Mouse (Mus musculus): ENCODE results near the gene Slfn9. TPM values are rescaled to one million over a fixed set of nuclear protein-coding genes. Genes with fewer than 3 reads are reported as not detected.
"Not testable (repeated sequence)": the region's sequence is repeated elsewhere in the genome, so short reads cannot be mapped to it uniquely, and the experiment has no call there.

Slfn9 gene
- polyA plus RNA-seq, 1 experiment, result 0.41 TPM

DNA sequence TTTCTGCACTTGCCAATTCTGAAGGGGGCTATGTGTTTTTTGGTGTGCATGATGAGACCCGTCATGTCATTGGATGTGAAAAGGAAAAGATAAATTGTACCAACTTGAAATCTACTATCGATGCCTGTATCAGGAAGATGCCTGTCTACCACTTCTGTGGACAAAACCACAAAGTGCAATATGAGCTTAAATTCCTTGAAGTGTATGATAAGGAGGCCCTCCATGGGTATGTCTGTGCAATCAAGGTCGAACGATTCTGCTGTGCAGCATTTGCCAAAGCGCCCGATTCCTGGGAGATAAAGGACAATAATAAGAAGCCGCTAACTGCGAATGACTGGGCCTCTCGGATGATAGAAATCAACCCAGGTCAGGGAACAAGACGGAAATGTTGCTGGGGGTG lies 34.7 kb downstream of the Slfn9 start:
- no peak for DNase-seq (ENCODE audit: low read depth)

- no peak for DNase-seq (ENCODE audit: low read depth)
These were observed 37.0 kb downstream of the Slfn9 start for GRCm38 (mm10) chr11:82954631-82955030.

DNA sequence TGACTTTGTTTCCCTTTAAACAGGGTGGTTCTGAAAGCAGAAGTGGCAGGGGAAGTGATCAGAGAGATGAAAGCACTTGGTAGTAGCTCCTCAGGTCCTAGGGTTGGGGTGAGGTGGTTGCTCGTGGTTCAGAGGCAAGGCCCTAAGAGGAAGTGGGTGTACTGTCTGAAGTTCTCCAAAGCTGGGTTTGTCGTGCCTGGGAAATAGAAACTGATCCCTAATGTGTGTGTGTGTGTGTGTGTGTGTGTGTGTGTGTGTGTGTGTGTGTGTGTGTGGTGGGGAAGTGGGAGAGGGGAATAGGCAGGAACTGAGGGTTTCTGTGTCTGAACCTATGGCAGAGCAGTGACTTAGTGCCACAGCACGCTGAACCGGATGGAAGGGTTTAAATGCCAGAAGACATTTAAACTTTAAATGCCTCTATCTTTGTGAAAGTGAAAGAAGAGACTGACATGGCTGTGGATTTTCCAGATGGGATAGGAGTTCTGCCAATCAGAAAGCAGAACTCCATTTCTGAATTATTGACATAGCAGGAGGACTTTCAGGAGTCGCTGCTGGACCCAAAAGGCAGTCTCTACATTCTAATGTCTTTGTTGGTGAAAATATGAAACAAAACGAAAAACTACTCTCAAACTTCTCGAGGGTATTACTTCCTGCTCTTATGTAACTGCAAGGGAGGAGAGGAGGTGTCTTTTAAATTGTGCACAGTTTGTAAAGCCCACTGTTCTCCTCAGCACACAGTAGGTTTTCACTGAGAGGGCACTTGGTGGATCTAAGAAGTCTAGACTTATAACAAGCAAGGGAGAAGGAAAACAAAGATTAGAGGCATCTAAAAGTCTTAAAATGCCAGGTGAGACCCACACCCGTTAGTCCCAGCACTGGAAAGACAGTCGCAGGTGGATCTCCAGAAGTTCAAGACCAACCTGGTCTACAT lies 38.8 kb downstream of the Slfn9 start:
- DNase-seq (ENCODE audit: low read depth), result no peak

GRCm38 (mm10) chr11:82951865-82952611 lies 39.6 kb downstream of the Slfn9 start:
- DNase-seq (ENCODE audit: low read depth), result no peak

GRCm38 (mm10) chr11:82950736-82951481 lies 40.7 kb downstream of the Slfn9 start, which contains the start of gene Slfn5:
Gene Slfn5, plus strand, starts transcription at chr11:82951349.
- DNase-seq (ENCODE audit: low read depth), result no peak

DNA sequence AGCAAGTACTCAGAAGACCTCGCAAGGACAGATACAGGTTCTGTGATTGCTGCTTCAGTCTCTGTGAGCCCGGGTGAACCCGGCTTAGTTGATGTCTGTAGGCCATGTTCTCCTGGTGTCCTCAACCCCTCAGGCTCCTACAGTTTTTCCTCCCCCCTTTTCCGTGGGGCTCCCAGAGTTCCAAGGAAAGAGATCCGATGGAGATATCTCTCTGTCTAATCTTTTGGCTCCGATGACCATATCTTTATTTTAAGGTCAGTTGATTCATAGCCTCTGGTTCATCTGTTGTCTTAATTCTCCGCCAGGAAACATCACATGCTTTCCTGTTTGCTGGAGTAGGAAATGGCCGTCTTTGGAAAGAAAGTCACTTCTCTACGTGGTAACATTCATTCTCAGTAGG lies 42.6 kb downstream of the Slfn9 start:
- no peak for DNase-seq (ENCODE audit: low read depth)

DNA sequence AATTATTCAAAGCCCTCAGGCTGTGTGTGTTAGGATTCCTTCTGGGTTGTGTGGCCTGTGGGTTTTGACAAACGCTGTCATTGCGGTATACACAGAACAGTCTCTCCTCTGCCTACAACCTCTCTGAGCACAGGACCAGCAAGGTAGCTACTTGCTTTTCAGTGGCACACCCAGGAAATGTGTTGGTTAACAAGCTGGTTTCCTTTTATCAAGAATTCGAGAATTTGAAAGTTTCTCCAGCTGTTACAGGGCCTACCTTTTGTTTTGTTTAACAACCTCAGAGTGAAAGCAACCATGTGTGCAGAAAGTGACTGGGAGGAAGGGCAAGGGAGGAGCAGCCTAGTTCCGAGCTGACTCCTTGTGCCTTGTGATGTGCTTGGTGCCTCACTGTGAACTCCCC lies 44.2 kb downstream of the Slfn9 start:
- no peak for DNase-seq (ENCODE audit: low read depth)

DNA sequence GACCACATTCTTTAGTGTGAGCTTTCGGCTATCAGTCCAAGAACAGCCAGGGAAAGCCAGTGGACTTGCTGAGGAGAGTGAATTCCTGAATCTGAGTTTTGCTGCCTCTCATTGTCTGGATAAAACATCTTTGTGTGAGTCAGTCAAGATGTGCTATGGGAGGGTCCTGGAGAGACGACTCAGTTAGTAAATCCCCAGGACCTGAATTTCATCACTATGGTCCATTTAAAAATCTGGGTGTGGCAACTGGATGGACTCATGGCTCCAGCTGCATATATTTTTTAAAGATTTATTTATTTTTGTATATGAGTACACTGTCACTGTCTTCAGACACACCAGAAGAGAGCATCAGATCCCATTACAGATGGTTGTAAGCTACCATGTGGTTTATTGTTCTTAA lies 46.0 kb downstream of the Slfn9 start:
- no peak for DNase-seq (ENCODE audit: low read depth)

- no peak for DNase-seq (ENCODE audit: low read depth)
These were observed 48.3 kb downstream of the Slfn9 start for GRCm38 (mm10) chr11:82943336-82943735.

GRCm38 (mm10) chr11:82933186-82933585 lies 58.4 kb downstream of the Slfn9 start:
- DNase-seq (ENCODE audit: low read depth), result no peak

DNA sequence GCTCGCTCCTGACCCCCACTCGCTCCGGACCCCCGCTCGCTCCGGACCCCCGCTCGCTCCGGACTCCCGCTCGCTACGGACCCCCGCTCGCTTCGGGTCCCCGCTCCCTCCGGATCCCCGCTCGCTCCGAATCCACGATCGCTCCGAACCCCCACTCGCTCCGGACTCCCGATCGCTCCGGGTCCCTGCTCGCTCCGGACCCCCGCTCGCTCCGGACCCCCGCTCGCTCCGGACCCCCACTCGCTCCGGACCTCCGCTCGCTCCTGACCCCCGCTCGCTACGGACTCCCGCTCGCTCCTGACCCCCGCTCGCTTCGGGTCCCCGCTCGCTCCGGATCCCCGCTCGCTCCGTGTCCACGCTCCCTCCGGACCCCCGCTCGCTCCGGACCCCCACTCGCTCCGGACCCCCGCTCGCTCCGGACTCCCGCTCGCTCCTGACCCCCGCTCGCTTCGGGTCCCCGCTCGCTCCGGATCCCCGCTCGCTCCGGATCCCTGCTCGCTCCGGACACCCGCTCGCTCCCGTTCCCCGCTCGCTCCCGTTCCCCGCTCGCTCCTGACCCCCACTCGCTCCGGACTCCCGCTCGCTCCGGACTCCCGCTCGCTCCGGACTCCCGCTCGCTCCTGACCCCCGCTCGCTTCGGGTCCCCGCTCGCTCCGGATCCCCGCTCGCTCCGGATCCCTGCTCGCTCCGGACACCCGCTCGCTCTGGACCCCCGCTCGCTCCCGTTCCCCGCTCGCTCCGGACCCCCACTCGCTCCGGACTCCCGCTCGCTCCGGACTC lies 59.8 kb downstream of the Slfn9 start:
- not testable (repeated sequence) for DNase-seq (ENCODE audit: low read depth)

DNA sequence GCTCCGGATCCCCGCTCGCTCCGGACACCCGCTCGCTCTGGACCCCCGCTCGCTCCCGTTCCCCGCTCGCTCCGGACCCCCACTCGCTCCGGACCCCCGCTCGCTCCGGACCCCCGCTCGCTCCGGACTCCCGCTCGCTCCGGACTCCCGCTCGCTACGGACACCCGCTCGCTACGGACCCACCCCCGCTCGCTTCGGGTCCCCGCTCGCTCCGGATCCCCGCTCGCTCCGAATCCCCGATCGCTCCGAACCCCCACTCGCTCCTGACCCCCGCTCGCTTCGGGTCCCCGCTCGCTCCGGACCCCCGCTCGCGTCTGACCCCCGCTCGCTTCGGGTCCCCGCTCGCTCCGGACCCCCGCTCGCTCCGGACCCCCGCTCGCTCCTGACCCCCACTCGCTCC lies 60.5 kb downstream of the Slfn9 start:
- DNase-seq (ENCODE audit: low read depth), result not testable (repeated sequence)

DNA sequence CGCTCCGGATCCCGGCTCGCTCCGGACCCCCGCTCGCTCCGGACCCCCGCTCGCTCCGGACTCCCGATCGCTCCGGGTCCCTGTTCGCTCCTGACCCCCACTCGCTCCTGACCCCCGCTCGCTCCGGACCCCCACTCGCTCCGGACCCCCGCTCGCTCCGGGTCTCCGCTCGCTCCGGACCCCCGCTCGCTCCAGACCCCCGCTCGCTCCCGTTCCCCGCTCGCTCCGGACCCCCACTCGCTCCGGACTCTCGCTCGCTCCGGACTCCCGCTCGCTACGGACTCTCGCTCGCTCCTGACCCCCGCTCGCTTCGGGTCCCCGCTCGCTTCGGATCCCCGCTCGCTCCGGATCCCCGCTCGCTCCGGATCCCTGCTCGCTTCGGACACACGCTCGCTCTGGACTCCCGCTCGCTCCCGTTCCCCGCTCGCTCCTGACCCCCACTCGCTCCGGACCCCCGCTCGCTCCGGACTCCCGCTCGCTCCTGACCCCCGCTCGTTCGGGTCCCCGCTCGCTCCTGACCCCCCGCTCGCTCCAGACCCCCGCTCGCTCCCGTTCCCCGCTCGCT lies 61.2 kb downstream of the Slfn9 start:
- DNase-seq (ENCODE audit: low read depth), result not testable (repeated sequence)

GRCm38 (mm10) chr11:82929633-82929950 lies 62.0 kb downstream of the Slfn9 start:
- DNase-seq (ENCODE audit: low read depth), result no peak

DNA sequence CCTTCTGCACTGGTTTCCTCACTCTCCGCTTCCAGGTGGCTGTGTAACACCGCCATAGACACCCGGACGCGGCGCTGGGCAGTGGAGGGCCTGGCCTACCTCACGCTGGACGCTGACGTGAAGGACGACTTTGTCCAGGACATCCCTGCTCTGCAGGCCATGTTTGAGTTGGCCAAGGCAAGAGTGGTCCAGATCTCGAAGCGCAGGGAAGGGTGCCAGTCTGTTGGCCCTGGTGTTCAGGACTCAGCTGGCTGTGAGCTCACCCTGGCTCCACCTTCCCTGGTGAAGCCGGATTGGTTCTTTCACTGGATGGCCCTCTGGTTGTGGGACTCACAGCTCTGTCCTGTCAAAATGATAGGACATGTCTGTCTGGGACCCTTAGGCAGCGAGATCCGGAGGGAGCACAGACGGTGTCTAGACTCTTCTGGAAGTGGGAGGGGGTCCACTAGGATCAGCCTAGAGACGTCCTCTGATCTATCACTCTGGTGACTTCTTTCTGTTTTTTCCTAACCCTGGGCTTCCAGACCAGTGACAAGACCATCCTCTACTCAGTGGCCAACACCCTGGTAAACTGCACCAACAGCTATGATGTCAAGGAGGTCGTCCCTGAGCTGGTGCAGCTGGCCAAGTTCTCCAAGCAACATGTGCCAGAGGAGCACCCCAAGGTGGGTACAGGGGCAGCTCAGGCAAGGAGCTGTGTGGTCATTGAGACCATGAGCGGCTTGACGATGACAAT lies 62.6 kb downstream of the Slfn9 start:
- DNase-seq (ENCODE audit: low read depth), result no peak

Other genes starting within 250 kb of the Slfn9 start
- gene Cct6b, start 227.5 kb downstream of the Slfn9 start, polyA plus RNA-seq (2012; rRNA removed), result 0.39 and 0.91 TPM in 2 replicates
- 4.1 and 5.0 TPM in 2 replicates for gene Zfp830, start 227.5 kb downstream of the Slfn9 start, polyA plus RNA-seq (2012; rRNA removed)
- gene Lig3, start 210.7 kb downstream of the Slfn9 start, polyA plus RNA-seq (2012; rRNA removed), result 19.4 and 23.3 TPM in 2 replicates
- gene Rffl, start 120.6 kb downstream of the Slfn9 start, polyA plus RNA-seq (2012; rRNA removed), result 18.2 and 22.5 TPM in 2 replicates
- gene Rad51d, start 101.2 kb downstream of the Slfn9 start, polyA plus RNA-seq (2012; rRNA removed), result 19.5 and 22.4 TPM in 2 replicates
- 1.3 and 1.7 TPM in 2 replicates for gene Fndc8, start 99.7 kb downstream of the Slfn9 start, polyA plus RNA-seq (2012; rRNA removed)
- gene Nle1, start 83.4 kb downstream of the Slfn9 start, polyA plus RNA-seq (2012; rRNA removed), result 20.9 and 25.7 TPM in 2 replicates
- 4.0 and 5.0 TPM in 2 replicates for gene Unc45b, start 81.3 kb downstream of the Slfn9 start, polyA plus RNA-seq (2012; rRNA removed)
- gene Slfn5, start 40.5 kb downstream of the Slfn9 start, polyA plus RNA-seq (2012; rRNA removed), result 16.2 and 18.3 TPM in 2 replicates
- gene Slfn8, start 29.0 kb upstream of the Slfn9 start, polyA plus RNA-seq (2012; rRNA removed), result 0.37 and 0.47 TPM in 2 replicates
- gene Slfn2, start 73.3 kb upstream of the Slfn9 start, polyA plus RNA-seq (2012; rRNA removed), result 4.3 and 5.2 TPM in 2 replicates
- 0.27 and 0.34 TPM in 2 replicates for gene Slfn1, start 125.0 kb upstream of the Slfn9 start, polyA plus RNA-seq (2012; rRNA removed)
- gene Slfn4, start 183.4 kb upstream of the Slfn9 start, polyA plus RNA-seq (2012; rRNA removed), result 0.24 and 0.30 TPM in 2 replicates
- gene Slfn3, start 199.5 kb upstream of the Slfn9 start, polyA plus RNA-seq (2012; rRNA removed), result 0.41 and 0.58 TPM in 2 replicates

Data from gonadal fat pad, adult 2 months (tissue).